Mouse (Mus musculus): ENCODE data around the gene Gm20388.

Gm20388 gene

GRCm38 (mm10) chr8:120518736-120519534 lies 608.3 kb downstream of the Gm20388 start:
- in situ Hi-C loops (cut with MboI, MseI) = no loop called here

- in situ Hi-C loops (cut with MboI, MseI) = no loop called here
Measured at GRCm38 (mm10) chr8:120520287-120520686, 609.6 kb downstream of the Gm20388 start.

GRCm38 (mm10) chr8:120520707-120521590 lies 610.3 kb downstream of the Gm20388 start:
- in situ Hi-C loops (cut with MboI, MseI) = no loop called here

- in situ Hi-C loops (cut with MboI, MseI) = no loop called here
Measured at GRCm38 (mm10) chr8:120521591-120521965, 610.9 kb downstream of the Gm20388 start.

GRCm38 (mm10) chr8:120523641-120524040 lies 613.0 kb downstream of the Gm20388 start:
- in situ Hi-C loops (cut with MboI, MseI) = no loop called here

- in situ Hi-C loops (cut with MboI, MseI) = no loop called here
Measured at GRCm38 (mm10) chr8:120525135-120525534, 614.5 kb downstream of the Gm20388 start.

- in situ Hi-C loops (cut with MboI, MseI) = no loop called here
Measured at GRCm38 (mm10) chr8:120525832-120526231, 615.2 kb downstream of the Gm20388 start.

- in situ Hi-C loops (cut with MboI, MseI) = no loop called here
Measured at GRCm38 (mm10) chr8:120526577-120526976, 615.9 kb downstream of the Gm20388 start.

- in situ Hi-C loops (cut with MboI, MseI) = no loop called here
Measured at GRCm38 (mm10) chr8:120528332-120528731, 617.7 kb downstream of the Gm20388 start.

GRCm38 (mm10) chr8:120529226-120529625 lies 618.6 kb downstream of the Gm20388 start:
- in situ Hi-C loops (cut with MboI, MseI) = no loop called here

GRCm38 (mm10) chr8:120530954-120531656 lies 620.5 kb downstream of the Gm20388 start:
- in situ Hi-C loops (cut with MboI, MseI) = no loop called here

- in situ Hi-C loops (cut with MboI, MseI) = no loop called here
Measured at GRCm38 (mm10) chr8:120531775-120532516, 621.3 kb downstream of the Gm20388 start.

- in situ Hi-C loops (cut with MboI, MseI) = no loop called here
Measured at GRCm38 (mm10) chr8:120532517-120533215, 622.0 kb downstream of the Gm20388 start.

- in situ Hi-C loops (cut with MboI, MseI) = no loop called here
Measured at GRCm38 (mm10) chr8:120533380-120533779, 622.7 kb downstream of the Gm20388 start.

- in situ Hi-C loops (cut with MboI, MseI) = no loop called here
Measured at GRCm38 (mm10) chr8:120534080-120534479, 623.4 kb downstream of the Gm20388 start.

- in situ Hi-C loops (cut with MboI, MseI) = no loop called here
Measured at GRCm38 (mm10) chr8:120534504-120535368, 624.1 kb downstream of the Gm20388 start.

- in situ Hi-C loops (cut with MboI, MseI) = no loop called here
Measured at GRCm38 (mm10) chr8:120535452-120536305, 625.0 kb downstream of the Gm20388 start.

GRCm38 (mm10) chr8:120536306-120537206 lies 625.9 kb downstream of the Gm20388 start:
- in situ Hi-C loops (cut with MboI, MseI) = no loop called here

All from T-helper 1 cell (primary cell).